Comparison of ENCODE assay signal across 8 mouse cellular contexts in the genomic region with DNA sequence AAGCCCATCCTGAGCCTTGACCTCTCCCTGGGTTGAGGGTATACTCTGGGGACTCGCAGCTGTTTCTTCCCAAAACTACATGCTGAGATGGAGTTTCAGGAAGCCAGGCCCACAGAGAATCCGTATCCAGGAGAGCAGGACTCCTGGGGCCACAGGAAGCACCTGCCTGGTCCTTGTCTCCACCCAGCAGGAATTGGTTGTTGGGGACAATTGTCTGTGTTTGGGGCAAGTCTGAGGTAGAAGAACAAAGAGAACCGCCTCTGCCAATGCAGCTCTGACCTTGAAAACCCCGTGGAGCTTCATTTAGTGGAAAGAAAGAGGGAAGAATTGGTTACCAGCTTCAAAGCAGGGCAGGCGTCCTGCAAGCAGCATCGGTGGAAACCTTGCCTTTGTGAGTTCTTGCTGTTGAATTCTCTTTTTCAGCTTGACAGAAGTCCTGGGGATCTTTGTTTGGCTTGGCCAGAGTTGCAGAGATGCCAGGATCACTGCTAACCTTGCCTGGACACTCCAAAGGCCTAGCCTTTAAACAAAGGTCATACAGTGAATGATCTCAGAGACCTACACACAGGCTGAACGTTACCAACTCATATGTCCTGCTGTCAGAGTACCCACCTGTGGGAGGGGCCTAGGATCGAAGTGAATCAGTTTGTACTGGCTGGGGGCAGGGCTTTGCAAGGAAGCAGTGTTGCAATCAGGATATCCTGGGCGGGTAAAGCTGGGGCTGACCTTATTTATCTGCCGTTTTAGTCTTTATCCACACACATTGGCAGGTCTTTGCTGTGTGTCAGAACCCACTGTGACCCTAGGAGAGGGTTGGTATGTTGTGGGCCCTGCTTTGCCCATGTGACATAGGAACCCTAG.
A peak's percentile ranks its signal among the peaks of the same experiment; 100 is the strongest.
DNase-seq lines count a peak whose midpoint lies in the region; ATAC-seq lines count a peak whose summit lies in the region.

No protein-coding gene starts in this region.

- no peaks in the 10 kb centered on the region for H3K27me3 ChIP-seq in liver, embryonic 15.5 days
- no peaks in the 10 kb centered on the region for H3K27me3 ChIP-seq in stomach, embryonic 15.5 days (replicated peaks)

- peak; percentile 64 to 74 for DNase-seq in urinary bladder, postnatal 36 days (ENCODE audit: low spot score in 2 of 2)
- DNase-seq in urinary bladder, postnatal 4 days (ENCODE audit: low spot score in 2 of 2): no peak
- peak; percentile 19 for DNase-seq in embryo, embryonic 9.5 days (ENCODE audit: extremely low spot score)
- no peak for DNase-seq in cerebellum, adult 8-10 months

- no peaks in the 10 kb centered on the region for H3K36me3 ChIP-seq in liver, embryonic 15.5 days (replicated peaks)
- no peaks in the 10 kb centered on the region for H3K36me3 ChIP-seq in stomach, embryonic 15.5 days

- WGBS in liver, embryonic 15.5 days (ENCODE audit: insufficient replicate concordance): 13% methylated on average over 10 of the region's 10 CpGs
- 30% methylated on average over 10 of the region's 10 CpGs for WGBS in stomach, embryonic 15.5 days

- peak overlapping the region; percentile 10; the same call in 1 of the 2 replicates for H3K4me2 ChIP-seq in liver, embryonic 15.5 days
- no peak overlapping the region for H3K4me2 ChIP-seq in stomach, embryonic 15.5 days

- H3K9me3 ChIP-seq in liver, embryonic 15.5 days (replicated peaks): no peaks in the 10 kb centered on the region
- no peaks in the 10 kb centered on the region for H3K9me3 ChIP-seq in stomach, embryonic 15.5 days

- peak; percentile 56 for ATAC-seq in inflammation-experienced regulatory T-cells, adult 6 months
- ATAC-seq in liver, embryonic 15.5 days (ENCODE audit: insufficient read depth): peak; percentile 81
- ATAC-seq in stomach, embryonic 15.5 days (ENCODE audit: insufficient read depth, low FRiP score, low read depth): peak; percentile 54; the same call in 1 of the 2 replicates
- no peak for ATAC-seq in cerebellum, adult (ENCODE audit: insufficient number of reproducible peaks, low FRiP score, low TSS enrichment)

- H3K9ac ChIP-seq in liver, embryonic 15.5 days: no peak overlapping the region
- H3K9ac ChIP-seq in stomach, embryonic 15.5 days: no peak overlapping the region

- H3K4me3 ChIP-seq in liver, embryonic 15.5 days (replicated peaks): no peak overlapping the region
- no peak overlapping the region for H3K4me3 ChIP-seq in stomach, embryonic 15.5 days (replicated peaks)

- H3K4me1 ChIP-seq in liver, embryonic 15.5 days (replicated peaks): peaks cover 62% of the 10 kb centered on the region
- H3K4me1 ChIP-seq in stomach, embryonic 15.5 days: peaks cover 87% of the 10 kb centered on the region

- peak overlapping the region; percentile 56 for H3K27ac ChIP-seq in liver, embryonic 15.5 days (replicated peaks)
- H3K27ac ChIP-seq in stomach, embryonic 15.5 days: peak overlapping the region; percentile 62

Comparison
In these comparisons a context has a peak if more than half of its experiments do, and no peak if none do; other contexts are left out.
1. DNase-seq: peak in urinary bladder, postnatal 36 days (2 of 2) and embryo, embryonic 9.5 days (single experiment); none in urinary bladder, postnatal 4 days (0 of 2) and cerebellum, adult 8-10 months (single experiment).